Mouse (Mus musculus) MEL (cell line): ENCODE results near the gene Aste1. TPM values are rescaled to one million over a fixed set of nuclear protein-coding genes. Genes with fewer than 3 reads are reported as not detected.

Experiments used
- DNase-seq: peaks from one replicate; pipeline ENCODE4 v3.0.0; 2011; ENCODE audit warnings: low read depth, low spot score
- H3K27ac ChIP-seq: 2 replicates; pipeline ENCODE4 v1.5.1; 2012; ENCODE audit warnings: low read depth, mild to moderate bottlenecking, control low read depth, low read length, moderate library complexity; ENCODE audit not compliant: control insufficient read depth
- H3K27me3 ChIP-seq, 2 experiments: fragments of 150-350 bp in 1 of 2; sonication (generic) in 1 of 2; 2 replicates each; pipeline ENCODE4 v1.6.1; 2012; ENCODE audit warnings: low read length in 2 of 2, mild to moderate bottlenecking in 2 of 2, improper control_type of control experiment in 1 of 2, moderate library complexity in 1 of 2; ENCODE audit not compliant: insufficient read depth in 2 of 2, control insufficient read depth in 1 of 2
- H3K36me3 ChIP-seq, 2 experiments: 2 replicates each; pipeline ENCODE4 v1.6.1; 2012 to 2014; ENCODE audit warnings: low read length in 2 of 2, improper control_type of control experiment in 1 of 2, inconsistent platforms in 1 of 2, mild to moderate bottlenecking in 1 of 2; ENCODE audit not compliant: insufficient read depth in 2 of 2, control insufficient read depth in 1 of 2
- H3K4me1 ChIP-seq, 2 experiments: fragments of 150-350 bp in 1 of 2; sonication (generic) in 1 of 2; 2 replicates each; pipeline ENCODE4 v1.6.1; 2012; ENCODE audit warnings: low read length in 2 of 2, improper control_type of control experiment in 1 of 2, mild to moderate bottlenecking in 1 of 2; ENCODE audit not compliant: insufficient read depth in 2 of 2, control insufficient read depth in 1 of 2
- H3K4me3 ChIP-seq, 2 experiments: fragments of 150-350 bp in 1 of 2; sonication (generic) in 1 of 2; 2 replicates each; pipeline ENCODE4 v1.5.1; 2012; ENCODE audit warnings: low read depth in 2 of 2, low read length in 2 of 2, mild to moderate bottlenecking in 2 of 2, moderate library complexity in 2 of 2, control low read depth in 1 of 2, improper control_type of control experiment in 1 of 2; ENCODE audit not compliant: control insufficient read depth in 1 of 2, insufficient read depth in 1 of 2
- H3K79me2 ChIP-seq: 2 replicates; pipeline ENCODE4 v1.6.1; 2012; ENCODE audit warnings: mild to moderate bottlenecking, low read length, moderate library complexity; ENCODE audit not compliant: control insufficient read depth, poor library complexity, insufficient read depth
- H3K9ac ChIP-seq: 2 replicates; pipeline ENCODE4 v1.6.1; 2012; ENCODE audit warnings: low read depth, mild to moderate bottlenecking, control low read depth, low read length, moderate library complexity; ENCODE audit not compliant: control insufficient read depth, poor library complexity, severe bottlenecking
- H3K9me3 ChIP-seq: fragments of 150-350 bp; sonication (generic); replicated peaks from 2 replicates; pipeline ENCODE4 v1.6.1; 2012; ENCODE audit warnings: mild to moderate bottlenecking, low read length, improper control_type of control experiment, moderate library complexity; ENCODE audit not compliant: insufficient read depth
- BHLHE40 ChIP-seq: IDR thresholded peaks from 2 replicates; pipeline ENCODE4 v1.6.1; 2012; ENCODE audit warnings: low read depth, mild to moderate bottlenecking, inconsistent platforms, low read length, improper control_type of control experiment, borderline replicate concordance
- CHD2 ChIP-seq: IDR thresholded peaks from 2 replicates; pipeline ENCODE4 v1.6.1; 2011; ENCODE audit warnings: low read length, improper control_type of control experiment
- CTCF ChIP-seq, 3 experiments: IDR thresholded peaks in 2 of 3; conservative IDR thresholded peaks in 1 of 3; 2 replicates each; pipeline ENCODE4 v1.5.1; 2011 to 2012; ENCODE audit warnings: low read length in 3 of 3, low read depth in 2 of 3, mild to moderate bottlenecking in 2 of 3, improper control_type of control experiment in 1 of 3, inconsistent platforms in 1 of 3, mixed read lengths in 1 of 3, moderate library complexity in 1 of 3; ENCODE audit not compliant: control insufficient read depth in 1 of 3, insufficient read depth in 1 of 3, poor library complexity in 1 of 3, severe bottlenecking in 1 of 3
- E2F4 ChIP-seq: IDR thresholded peaks from 2 replicates; pipeline ENCODE4 v1.6.1; 2011; ENCODE audit warnings: low read depth, low read length, improper control_type of control experiment, borderline replicate concordance
- EP300 ChIP-seq, 2 experiments: IDR thresholded peaks; 2 replicates each; pipeline ENCODE4 v1.6.1; 2011; ENCODE audit warnings: improper control_type of control experiment in 2 of 2, low read length in 2 of 2, low read depth in 1 of 2, mild to moderate bottlenecking in 1 of 2
- GATA1 ChIP-seq: IDR thresholded peaks from 2 replicates; pipeline ENCODE4 v1.6.1; 2011; ENCODE audit warnings: low read depth, low read length, improper control_type of control experiment
- JUND ChIP-seq: IDR thresholded peaks from 2 replicates; pipeline ENCODE4 v1.6.1; 2011; ENCODE audit warnings: low read depth, mild to moderate bottlenecking, improper control_type of control experiment, low read length
- KAT2A ChIP-seq: conservative IDR thresholded peaks from 2 replicates; pipeline ENCODE4 v1.6.1; 2012; ENCODE audit warnings: low read depth, low read length, improper control_type of control experiment, inconsistent platforms
- MAFK ChIP-seq: IDR thresholded peaks from 2 replicates; pipeline ENCODE4 v1.6.1; 2011; ENCODE audit warnings: low read depth, mild to moderate bottlenecking, low read length, improper control_type of control experiment, borderline replicate concordance
- MAX ChIP-seq: IDR thresholded peaks from 2 replicates; pipeline ENCODE4 v1.6.1; 2011; ENCODE audit warnings: low read length, improper control_type of control experiment
- MAZ ChIP-seq: IDR thresholded peaks from 2 replicates; pipeline ENCODE4 v1.6.1; 2012; ENCODE audit warnings: low read depth, mild to moderate bottlenecking, inconsistent platforms, low read length, improper control_type of control experiment
- MEF2A ChIP-seq: IDR thresholded peaks from 2 replicates; pipeline ENCODE4 v1.6.1; 2014; ENCODE audit warnings: low read depth, mild to moderate bottlenecking, inconsistent platforms, low read length, improper control_type of control experiment; ENCODE audit not compliant: poor library complexity, insufficient replicate concordance, severe bottlenecking; ENCODE audit errors: extremely low read depth
- MXI1 ChIP-seq: IDR thresholded peaks from 2 replicates; pipeline ENCODE4 v1.6.1; 2011; ENCODE audit warnings: mild to moderate bottlenecking, low read depth, low read length, improper control_type of control experiment
- MYB ChIP-seq: IDR thresholded peaks from 2 replicates; pipeline ENCODE4 v1.6.1; 2011; ENCODE audit warnings: mild to moderate bottlenecking, low read depth, low read length, improper control_type of control experiment
- MYC ChIP-seq: IDR thresholded peaks from 2 replicates; pipeline ENCODE4 v1.6.1; 2011; ENCODE audit warnings: low read depth, mild to moderate bottlenecking, low read length, improper control_type of control experiment, moderate library complexity
- NRF1 ChIP-seq: IDR thresholded peaks from 2 replicates; pipeline ENCODE4 v1.6.1; 2014; ENCODE audit warnings: low read depth, mild to moderate bottlenecking, inconsistent platforms, low read length, improper control_type of control experiment, moderate library complexity; ENCODE audit not compliant: poor library complexity, insufficient read depth, severe bottlenecking
- POLR2AphosphoS2 ChIP-seq: IDR thresholded peaks from 2 replicates; pipeline ENCODE4 v1.6.1; 2011; ENCODE audit warnings: low read length, improper control_type of control experiment
- RAD21 ChIP-seq: IDR thresholded peaks from 2 replicates; pipeline ENCODE4 v1.6.1; 2011; ENCODE audit warnings: mild to moderate bottlenecking, low read depth, low read length, improper control_type of control experiment
- RCOR1 ChIP-seq: IDR thresholded peaks from 2 replicates; pipeline ENCODE4 v1.6.1; 2012; ENCODE audit warnings: low read depth, mild to moderate bottlenecking, inconsistent platforms, low read length, improper control_type of control experiment
- SIN3A ChIP-seq: IDR thresholded peaks from 2 replicates; pipeline ENCODE4 v1.6.1; 2012; ENCODE audit warnings: low read length, improper control_type of control experiment, inconsistent platforms
- SMC3 ChIP-seq: IDR thresholded peaks from 2 replicates; pipeline ENCODE4 v1.6.1; 2011; ENCODE audit warnings: low read depth, low read length, improper control_type of control experiment
- TAL1 ChIP-seq: IDR thresholded peaks from 2 replicates; pipeline ENCODE4 v1.6.1; 2012; ENCODE audit warnings: mild to moderate bottlenecking, inconsistent platforms, low read length, moderate library complexity, mixed read lengths
- USF1 ChIP-seq: IDR thresholded peaks from 2 replicates; pipeline ENCODE4 v1.6.1; 2014; ENCODE audit warnings: low read depth, mild to moderate bottlenecking, inconsistent platforms, low read length, improper control_type of control experiment, moderate library complexity
- USF2 ChIP-seq, 2 experiments: IDR thresholded peaks; 2 replicates each; pipeline ENCODE4 v1.6.1; 2011 to 2012; ENCODE audit warnings: improper control_type of control experiment in 2 of 2, low read length in 2 of 2, borderline replicate concordance in 1 of 2, inconsistent platforms in 1 of 2, low read depth in 1 of 2, mild to moderate bottlenecking in 1 of 2; ENCODE audit not compliant: insufficient read depth in 1 of 2
- ZKSCAN1 ChIP-seq: IDR thresholded peaks from 2 replicates; pipeline ENCODE4 v1.6.1; 2012; ENCODE audit warnings: low read depth, mild to moderate bottlenecking, inconsistent platforms, low read length, improper control_type of control experiment, moderate library complexity
- ZMIZ1 ChIP-seq: IDR thresholded peaks from 2 replicates; pipeline ENCODE4 v1.6.1; 2012; ENCODE audit warnings: low read depth, mild to moderate bottlenecking, inconsistent platforms, low read length, improper control_type of control experiment, moderate library complexity
- polyA plus RNA-seq, 2 experiments: library from polyadenylated mRNA; stranded (reverse) in 1 of 2; unstranded in 1 of 2; fragments of >175 nt in 1 of 2; fragments of >200 nt in 1 of 2; gene quantifications; 2 replicates each; pipeline versions ENCODE4 v1.2.1 to v1.2.4; 2012; ENCODE audit warnings: low replicate concordance in 2 of 2, low read depth in 1 of 2; ENCODE audit not compliant: insufficient read length in 2 of 2, insufficient read depth in 1 of 2, missing spikeins in 1 of 2
- total RNA-seq: library from RNA; depleted of rRNA; stranded (reverse); fragments of 300-350 nt; gene quantifications from 2 replicates; pipeline ENCODE4 v1.2.3, GENCODE M21; 2012

The Aste1 gene
- total and polyA plus RNA-seq, 3 experiments, result 11.9 to 14.2 TPM; not detected in 1

DNA sequence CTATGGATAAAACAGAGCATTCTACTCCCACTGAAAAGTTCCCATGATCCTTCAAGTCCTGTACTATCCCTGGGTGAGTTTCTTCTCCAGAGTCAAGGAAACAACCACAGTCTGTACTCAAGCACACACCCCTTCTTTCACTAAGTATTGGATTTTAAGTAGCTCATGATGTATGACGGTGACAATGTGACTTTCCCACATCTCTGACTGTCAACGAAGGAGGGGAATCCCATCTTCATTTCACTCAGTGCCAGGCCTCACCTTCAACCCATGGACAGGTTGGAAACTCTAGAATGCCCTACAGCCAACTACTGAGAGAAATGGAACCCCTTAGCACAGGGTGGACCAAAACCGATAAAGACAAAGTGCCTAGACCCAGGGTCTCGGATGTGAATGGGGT is 29.0 kb upstream of the Aste1 start:
- Histone ChIP-seq H3K4me1 (no peaks in the 10 kb centered on the region), H3K27me3 (no peaks in the 10 kb centered on the region), H3K79me2 (no peaks in the 10 kb centered on the region), H3K27ac (no peak overlapping the region), H3K4me3 (no peak overlapping the region), H3K9me3 (no peaks in the 10 kb centered on the region), H3K9ac (no peak overlapping the region), H3K36me3 (no peaks in the 10 kb centered on the region)
- no peak for DNase-seq
- TF ChIP-seq SIN3A, result no peak
- no peak for TF ChIP-seq E2F4
- no peak for TF ChIP-seq RAD21
- TF ChIP-seq RCOR1, result no peak
- TF ChIP-seq GATA1, result no peak
- no peak for TF ChIP-seq TAL1
- no peak for TF ChIP-seq JUND
- no peak for TF ChIP-seq BHLHE40
- TF ChIP-seq KAT2A, result no peak
- no peak for TF ChIP-seq NRF1
- no peak for TF ChIP-seq CHD2
- no peak for TF ChIP-seq EP300 (IDR thresholded peaks at IDR 0.05; ENCODE audit: low read depth in 1 of 2, low read length in 2 of 2)
- TF ChIP-seq MYC, result no peak
- TF ChIP-seq MYB, result no peak

DNA sequence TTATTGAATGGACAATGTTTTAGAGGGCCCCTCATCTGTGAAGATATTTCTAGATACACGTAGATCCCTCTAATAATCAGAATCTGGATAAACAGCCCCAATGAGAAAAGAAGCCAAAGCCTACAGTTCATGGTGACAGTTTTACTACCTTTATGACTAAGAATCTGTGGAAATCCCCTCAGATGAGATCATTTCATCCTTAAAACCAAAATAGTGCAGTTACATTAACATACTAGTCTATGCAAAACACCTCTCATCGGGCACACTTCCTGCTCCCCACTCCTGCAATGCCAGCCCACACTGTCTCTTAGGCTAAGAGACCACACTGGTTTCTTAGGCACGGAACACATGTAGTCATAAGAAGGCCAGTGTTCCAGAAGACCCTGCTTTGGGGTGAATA is 26.6 kb upstream of the Aste1 start:
- DNase-seq, result no peak

More for the DNA sequence above, 26.6 kb upstream of the Aste1 start:
- Histone ChIP-seq H3K27ac (no peak overlapping the region), H3K9me3 (no peaks in the 10 kb centered on the region), H3K27me3 (no peaks in the 10 kb centered on the region), H3K4me1 (no peaks in the 10 kb centered on the region), H3K9ac (no peak overlapping the region), H3K4me3 (no peak overlapping the region), H3K36me3 (no peaks in the 10 kb centered on the region), H3K79me2 (no peaks in the 10 kb centered on the region)
- no peak for TF ChIP-seq MAX
- TF ChIP-seq MXI1, result no peak
- no peak for TF ChIP-seq RCOR1
- no peak for TF ChIP-seq E2F4
- TF ChIP-seq RAD21, result no peak
- no peak for TF ChIP-seq USF2 (IDR thresholded peaks at IDR 0.05; ENCODE audit: borderline replicate concordance in 1 of 2, insufficient read depth in 1 of 2, low read depth in 1 of 2, low read length in 2 of 2)
- TF ChIP-seq BHLHE40, result no peak
- TF ChIP-seq ZKSCAN1, result no peak
- no peak for TF ChIP-seq MEF2A
- no peak for TF ChIP-seq USF1
- TF ChIP-seq MAFK, result no peak
- no peak for TF ChIP-seq ZMIZ1
- TF ChIP-seq SMC3, result no peak
- TF ChIP-seq POLR2AphosphoS2, result no peak
- no peak for TF ChIP-seq MYB
- TF ChIP-seq TAL1, result no peak
- TF ChIP-seq CHD2, result no peak
- TF ChIP-seq KAT2A, result no peak
- TF ChIP-seq MAZ, result no peak
- TF ChIP-seq CTCF (IDR thresholded peaks at IDR 0.05 in 2 of 3, conservative IDR thresholded peaks at IDR 0.05 in 1 of 3; ENCODE audit: control insufficient read depth in 1 of 3, insufficient read depth in 1 of 3, low read depth in 2 of 3, low read length in 3 of 3, poor library complexity in 1 of 3, severe bottlenecking in 1 of 3), result no peak
